Mouse (Mus musculus): ENCODE data around the gene Hs6st3.

The Hs6st3 gene

GRCm38 (mm10) chr14:119137906-119138785, at the start of gene Hs6st3:
Gene Hs6st3, plus strand, starts transcription at chr14:119138341.
- WGBS, result 1% methylated on average over 100 of the region's 100 CpGs

GRCm38 (mm10) chr14:119098851-119099569, 39.1 kb upstream of the Hs6st3 start, which contains the start of gene Uggt2:
Gene Uggt2, minus strand, starts transcription at chr14:119099430.
- under 1% methylated on average over 72 of the region's 72 CpGs for WGBS

DNA sequence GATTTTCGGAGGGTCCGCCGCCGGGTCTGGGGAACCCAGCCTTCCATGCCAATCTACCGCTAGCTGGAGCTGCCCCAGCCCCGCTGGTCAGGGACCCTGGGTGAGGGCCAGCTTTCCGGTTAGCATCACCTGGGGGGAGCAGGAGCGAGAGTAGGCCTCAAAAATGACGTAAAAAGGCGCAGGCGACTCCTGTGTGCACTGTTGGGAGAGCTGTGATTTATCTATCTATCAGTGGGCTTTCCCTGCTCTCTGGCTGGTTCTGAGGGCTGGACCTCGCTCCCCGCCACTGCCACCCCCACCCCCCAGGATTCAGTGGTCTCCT, 38.6 kb upstream of the Hs6st3 start:
- under 1% methylated on average over 13 of the region's 13 CpGs for WGBS

DNA sequence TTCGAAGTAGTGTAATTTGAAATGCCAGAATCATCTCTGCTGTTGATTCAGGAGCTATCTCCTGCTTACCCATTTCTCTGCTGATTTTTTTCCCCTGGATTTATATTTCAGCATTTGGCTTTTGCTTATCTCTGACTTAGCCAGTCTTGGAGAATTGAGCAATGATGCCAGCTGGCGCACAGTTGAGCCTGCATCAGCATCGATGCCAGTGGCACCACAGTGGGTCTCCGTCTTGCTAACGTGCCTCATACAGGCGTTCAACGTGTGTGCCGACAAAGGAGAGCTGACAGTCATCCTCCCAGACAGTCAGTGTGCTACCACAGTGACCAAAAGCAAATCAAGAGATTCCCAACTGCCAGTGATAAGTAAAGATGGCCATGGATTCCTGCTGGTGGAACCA, 30.6 kb upstream of the Hs6st3 start:
- WGBS, result 66% methylated on average over 8 of the region's 8 CpGs

- WGBS, result 70% methylated on average over 7 of the region's 7 CpGs
Observed at GRCm38 (mm10) chr14:119108776-119109301, 29.3 kb upstream of the Hs6st3 start.

- WGBS, result 84% methylated on average over 3 of the region's 3 CpGs
Observed at GRCm38 (mm10) chr14:119109776-119110218, 28.3 kb upstream of the Hs6st3 start.

GRCm38 (mm10) chr14:119112558-119112957, 25.6 kb upstream of the Hs6st3 start:
- WGBS, result 51% methylated on average over 6 of the region's 6 CpGs

- 2% methylated on average over 12 of the region's 12 CpGs for WGBS
Observed at GRCm38 (mm10) chr14:119123582-119123981, 14.6 kb upstream of the Hs6st3 start.

GRCm38 (mm10) chr14:119124061-119124460, 14.1 kb upstream of the Hs6st3 start:
- WGBS, result 36% methylated on average over 3 of the region's 3 CpGs

DNA sequence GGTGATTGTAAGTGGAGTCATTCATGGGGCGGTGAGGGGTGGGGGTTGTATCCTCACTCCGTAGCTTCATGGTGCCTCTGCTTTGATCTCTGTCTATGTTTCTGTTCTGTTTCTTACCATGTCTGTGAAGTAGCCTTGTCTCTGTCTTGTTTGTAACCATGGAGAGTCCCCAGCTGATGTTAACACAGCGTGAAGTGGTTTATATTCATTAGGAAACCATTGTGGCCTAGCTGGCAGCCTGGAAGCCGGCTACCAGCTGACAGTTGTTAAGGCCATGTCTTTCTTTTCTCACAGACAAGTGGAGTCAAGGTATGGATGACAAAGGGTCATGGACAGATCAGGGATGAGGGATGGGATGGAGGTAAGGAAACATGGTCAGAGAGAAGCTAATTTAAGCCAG, 12.3 kb upstream of the Hs6st3 start:
- WGBS, result 75% methylated on average over 4 of the region's 4 CpGs

DNA sequence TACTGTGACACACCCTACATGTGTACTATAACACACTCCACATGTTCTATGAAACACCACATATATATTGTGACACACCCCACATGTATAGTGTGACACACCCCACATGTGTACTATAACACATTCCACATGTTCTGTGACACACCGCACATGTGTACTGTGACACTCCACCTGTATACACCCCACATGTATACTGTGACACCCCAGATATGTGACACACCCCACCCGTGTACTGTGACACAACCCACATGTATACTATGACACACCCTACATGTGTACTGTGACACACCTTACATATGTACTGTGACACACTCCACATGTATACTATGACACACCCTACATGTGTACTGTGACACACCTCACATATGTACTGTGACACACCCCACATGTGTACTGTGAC, 10.8 kb upstream of the Hs6st3 start:
- 92% methylated on average over 2 of the region's 2 CpGs for WGBS

DNA sequence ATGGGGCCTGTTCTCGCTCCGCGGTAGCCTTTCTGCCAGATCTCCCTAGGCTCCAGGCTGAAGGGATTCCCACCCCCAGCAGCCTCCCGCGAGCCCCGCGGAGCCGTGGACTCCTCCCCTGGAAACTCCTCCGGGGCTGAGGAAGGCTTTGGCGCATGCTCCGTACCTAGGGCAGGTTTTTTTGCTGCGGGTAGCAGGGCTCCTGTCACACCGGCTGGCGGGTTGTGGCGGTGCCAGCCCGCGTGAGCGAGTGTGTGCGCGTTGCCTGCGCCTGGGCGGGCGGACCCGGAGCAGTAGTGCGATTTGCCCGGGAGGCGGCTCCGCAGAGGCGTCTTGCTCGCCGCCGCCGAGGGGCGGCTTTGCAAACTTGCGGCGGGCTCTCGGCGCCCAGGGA, 632 bp upstream of the Hs6st3 start:
- WGBS, result 1% methylated on average over 38 of the region's 38 CpGs

- 2% methylated on average over 20 of the region's 20 CpGs for WGBS
Observed at GRCm38 (mm10) chr14:119138786-119139100, 602 bp downstream of the Hs6st3 start.

- 31% methylated on average over 9 of the region's 9 CpGs for WGBS
Observed at GRCm38 (mm10) chr14:119139381-119139950, 1.3 kb downstream of the Hs6st3 start.

DNA sequence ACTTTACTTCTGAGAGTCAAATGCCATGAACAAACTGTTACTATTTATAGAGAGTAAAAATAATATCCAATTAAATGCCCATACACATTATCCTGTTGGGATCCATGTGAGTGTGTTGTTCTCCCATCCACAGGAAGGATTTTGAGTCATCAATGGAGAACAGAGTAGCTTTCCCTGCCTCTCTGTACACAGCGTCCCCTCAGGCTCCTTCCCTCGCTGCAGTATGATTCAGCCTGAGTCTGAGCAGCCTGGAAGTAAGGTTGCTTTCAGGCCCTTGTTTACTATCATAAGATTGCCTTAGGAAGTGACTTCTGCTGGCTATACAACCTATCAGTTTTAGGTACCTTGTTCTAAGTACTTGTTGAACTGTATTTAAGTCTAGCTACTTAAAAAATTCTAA, 14.9 kb downstream of the Hs6st3 start:
- 54% methylated on average over 2 of the region's 2 CpGs for WGBS

DNA sequence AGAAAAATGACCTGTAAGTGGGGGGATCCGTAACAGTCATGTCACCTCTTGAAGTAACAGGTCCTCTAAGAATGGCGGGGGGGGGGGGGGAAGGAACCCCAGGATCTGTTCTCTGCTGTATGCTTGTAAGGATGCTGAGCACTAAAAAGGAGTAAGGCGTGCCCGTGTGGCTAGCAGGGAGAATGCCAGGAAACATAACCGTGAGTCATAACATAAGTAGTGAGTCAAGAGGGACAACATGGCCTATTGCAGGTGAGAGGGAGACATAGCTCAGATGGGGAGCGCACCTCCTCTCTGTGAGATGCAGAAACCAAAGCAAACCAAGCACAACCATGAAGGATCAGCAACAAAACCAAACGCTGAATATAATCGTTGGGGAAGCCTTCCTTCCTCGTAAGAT, 55.8 kb downstream of the Hs6st3 start:
- WGBS, result 84% methylated on average over 9 of the region's 9 CpGs

DNA sequence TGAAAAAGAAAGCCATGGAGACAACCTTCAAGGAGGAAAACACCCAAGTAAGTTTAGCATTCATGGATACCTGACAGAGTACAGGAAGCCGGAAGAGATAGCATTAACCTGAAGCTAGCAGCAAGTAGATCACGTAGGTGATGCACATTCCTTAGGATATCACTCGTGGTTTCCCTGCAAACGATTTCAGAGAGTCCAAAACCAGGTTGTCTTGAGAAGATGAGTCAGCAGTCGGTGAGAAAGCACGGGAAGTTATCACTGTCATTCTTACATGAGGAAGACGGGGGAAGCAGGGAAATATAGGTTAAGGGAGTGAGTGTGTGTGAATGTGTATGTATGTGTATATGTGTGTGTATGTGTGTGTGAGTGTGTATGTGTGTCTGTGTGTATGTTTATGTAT, 65.4 kb downstream of the Hs6st3 start:
- WGBS, result 57% methylated on average over 7 of the region's 7 CpGs

GRCm38 (mm10) chr14:119215576-119216309, 77.6 kb downstream of the Hs6st3 start:
- WGBS, result 59% methylated on average over 13 of the region's 13 CpGs

DNA sequence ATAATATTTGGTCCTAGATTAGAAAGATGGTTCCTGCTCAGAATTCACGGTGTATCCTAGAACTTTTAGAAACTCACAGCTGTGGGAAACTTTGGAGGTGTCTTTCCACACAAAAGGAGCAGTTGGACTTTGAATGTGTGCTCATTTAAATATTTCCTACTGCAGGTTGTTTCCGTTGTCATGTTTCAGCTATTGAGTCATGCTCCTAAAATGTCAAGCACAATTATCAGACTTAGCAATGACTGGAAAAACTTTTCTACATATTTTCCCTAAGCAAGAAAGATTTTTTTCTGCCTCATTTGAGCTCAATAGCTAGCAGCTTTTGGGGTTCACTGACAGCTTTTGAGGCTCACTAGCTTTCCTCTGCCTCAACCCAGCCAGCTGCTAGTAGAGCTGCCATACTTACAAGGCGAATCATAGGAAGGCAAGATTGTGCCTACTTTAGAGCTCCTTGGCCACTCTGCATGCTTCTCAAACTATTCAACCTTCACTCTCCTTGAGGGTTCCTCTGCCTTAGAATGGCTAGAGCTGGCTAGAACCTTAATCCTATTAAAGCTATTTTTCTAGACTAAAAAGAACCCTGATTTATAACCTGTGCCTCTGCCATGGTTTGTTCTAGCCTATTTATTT, 89.7 kb downstream of the Hs6st3 start:
- WGBS, result 45% methylated on average over 3 of the region's 3 CpGs

DNA sequence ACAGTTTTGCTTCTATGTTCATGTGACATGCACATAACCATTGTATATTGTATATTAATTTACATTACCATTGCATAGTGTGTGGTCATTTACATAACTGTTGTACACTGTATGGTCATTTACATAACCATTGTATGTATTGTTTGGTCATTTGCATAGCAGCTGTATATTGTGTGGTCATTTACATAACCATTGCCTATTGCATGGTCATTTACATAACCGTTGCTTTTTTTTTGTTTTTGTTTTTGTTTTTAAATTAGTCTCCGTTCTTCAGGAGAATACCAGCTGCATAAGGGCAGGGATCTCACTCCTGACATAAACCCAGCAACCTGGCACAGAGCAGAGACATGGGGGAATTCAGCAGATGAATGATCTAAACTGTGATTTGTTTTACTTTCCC, 95.5 kb downstream of the Hs6st3 start:
- WGBS, result 70% methylated on average over 2 of the region's 2 CpGs

DNA sequence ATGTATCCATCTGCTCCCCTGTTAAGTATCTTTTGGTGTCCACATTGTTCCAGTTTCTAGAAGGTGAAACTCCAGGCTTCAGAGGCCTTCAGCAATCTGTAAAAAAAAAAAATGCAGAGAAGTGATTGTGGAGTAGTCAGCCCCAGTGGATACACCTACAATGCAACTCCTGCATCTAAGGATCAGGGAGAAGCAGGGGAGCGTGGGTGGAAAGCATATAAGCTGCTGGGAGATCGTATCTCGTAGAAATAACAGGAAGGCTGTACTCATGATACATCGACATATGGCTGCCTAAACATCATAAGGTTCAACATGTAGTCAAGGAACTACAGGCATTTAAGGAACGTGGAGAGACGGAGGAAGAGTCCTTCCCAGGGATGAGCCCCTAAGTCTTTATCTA, 109.0 kb downstream of the Hs6st3 start:
- WGBS, result 54% methylated on average over 6 of the region's 6 CpGs

Measured in cerebral cortex, adult 2 months (tissue).